Mouse (Mus musculus) R1 (cell line): ENCODE measurements around the gene Sema3d.

Source experiments
- DNase-seq: peaks from one replicate; pipeline ENCODE4 v3.0.0-alpha.2; 2018; ENCODE audit warnings: low read depth, low spot score

The Sema3d gene

GRCm38 (mm10) chr5:12634227-12634980, 251.2 kb downstream of the Sema3d start:
- peak; percentile 14 for DNase-seq

DNA sequence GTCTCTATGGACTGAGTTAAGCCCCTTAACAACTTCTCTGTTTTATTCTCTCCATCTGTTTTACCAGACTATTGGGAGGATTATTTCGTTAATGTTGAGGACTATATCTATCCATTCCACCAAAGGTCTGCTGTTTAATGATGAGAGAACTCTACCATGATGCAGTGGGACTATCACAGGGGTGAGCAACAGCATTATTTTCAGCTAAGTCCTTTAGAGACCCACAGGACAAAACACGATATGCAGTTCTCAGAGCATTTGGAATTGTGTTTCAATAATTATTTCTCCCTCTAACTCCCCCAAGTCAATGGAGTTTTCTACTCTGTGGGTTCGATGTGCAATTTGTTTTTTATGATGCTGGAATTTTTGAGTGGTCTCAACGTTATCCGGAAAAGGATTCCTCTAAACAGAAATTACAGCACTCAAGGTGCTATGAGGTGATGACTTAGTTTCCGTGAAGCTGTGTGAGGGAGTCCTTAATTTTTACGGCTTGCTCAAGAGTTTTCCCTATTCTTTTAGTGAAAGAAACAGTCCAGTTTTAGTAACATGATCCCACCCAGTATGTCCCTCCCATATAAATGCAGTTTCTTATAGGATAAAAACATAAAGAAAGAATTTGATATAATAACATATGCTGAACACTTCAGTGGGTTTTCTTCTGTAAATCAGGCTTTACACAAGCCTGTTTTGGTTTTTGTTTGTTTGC, 254.7 kb downstream of the Sema3d start:
- no peak for DNase-seq
